Mouse (Mus musculus): ENCODE measurements at regions not wholly inside any gene's neighbourhood (a gene's known extent, or its start where the extent isn't known, plus 50 kb on each side); places are given as distances from the start of the nearest gene placed in this dataset.
A peak's percentile ranks its signal among the peaks of the same experiment; 100 is the strongest.

DNA sequence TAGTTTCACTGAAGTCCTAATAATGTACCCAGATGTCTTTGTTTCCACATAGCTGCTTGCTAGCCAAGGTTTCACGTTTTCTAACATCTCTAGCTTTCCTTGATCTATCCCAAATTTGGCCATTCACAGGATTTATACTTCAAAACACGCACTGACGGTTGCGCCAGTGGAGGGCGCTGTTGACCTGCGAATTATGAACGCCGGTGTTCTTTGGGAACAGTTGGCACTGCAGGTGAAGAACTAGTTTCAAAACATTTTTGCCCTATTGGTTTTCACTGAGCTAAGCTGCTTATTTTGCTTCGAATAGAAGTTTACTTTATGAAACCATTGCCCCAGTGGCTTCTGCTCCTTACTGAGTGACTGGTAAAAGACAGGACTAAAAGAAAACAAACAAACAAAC is 76.7 kb upstream of the Slitrk3 start:
- DNase-seq (ENCODE audit: low read depth, low spot score): peak; percentile 2

DNA sequence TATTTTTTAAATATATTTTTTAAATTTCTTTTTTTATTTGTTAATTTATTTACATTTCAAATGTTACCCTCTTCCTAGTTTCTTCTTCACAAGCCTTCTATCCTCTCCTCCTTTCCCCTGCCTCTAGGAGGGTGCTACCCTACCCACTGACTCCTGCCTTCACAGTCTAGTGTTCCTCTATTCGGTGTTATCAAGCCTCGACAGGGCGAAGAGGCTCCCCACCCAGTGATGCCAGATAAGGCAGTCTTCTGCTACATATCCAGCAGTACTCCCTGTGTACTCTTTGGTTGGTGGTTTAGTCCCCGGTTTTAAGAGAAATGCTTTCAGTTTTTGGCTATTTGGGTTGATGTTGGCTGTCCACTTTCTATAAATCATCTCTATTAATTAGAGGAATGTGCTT is 67.5 kb upstream of the Slitrk3 start:
- no peak for DNase-seq (ENCODE audit: low read depth, low spot score)

DNA sequence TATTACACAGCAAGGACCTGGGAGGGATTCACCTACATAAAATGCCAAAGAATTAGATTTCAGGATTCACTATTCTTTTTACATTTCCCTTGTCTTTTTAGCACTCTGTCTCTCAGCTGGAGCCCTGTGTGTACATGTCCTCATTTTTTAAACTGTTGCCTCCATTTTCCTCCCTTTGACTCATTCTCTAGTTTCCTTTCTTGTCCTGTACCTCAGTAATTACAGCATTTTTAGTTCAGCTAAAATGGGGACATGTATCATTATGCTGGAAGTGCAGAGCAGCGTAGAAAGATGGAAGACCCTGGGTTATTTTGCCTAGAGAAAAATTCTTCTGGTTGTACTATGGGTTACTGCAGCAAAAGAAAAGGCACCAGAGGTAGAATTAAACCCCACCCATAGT is 51.5 kb upstream of the Slitrk3 start:
- no peak for DNase-seq (ENCODE audit: low read depth, low spot score)
